Mouse (Mus musculus) T-helper 17 cell (primary cell): ENCODE measurements around the gene Kmt2d.

Source experiments
- in situ Hi-C, 2 experiments: fragments of 300-600 bp; cut with MboI, MseI; formaldehyde crosslinking; loops; 1 replicate in 1 of 2; 2 replicates in 1 of 2; pipeline ENCODE4 v1.15.1; 2025; ENCODE audit warnings: high pct_unique_total_duplicates in 2 of 2

Gene Kmt2d

GRCm38 (mm10) chr15:98887526-98887925, 16.5 kb upstream of the Kmt2d start:
- in situ Hi-C loops: no loop called here

- in situ Hi-C loops: no loop called here
Observed at GRCm38 (mm10) chr15:98886667-98887387, 15.8 kb upstream of the Kmt2d start.

- in situ Hi-C loops: loop anchor here in 1 of 2 experiments (5.0 kb wide), 1 partner anchor 48 kb away; the partner anchor contains the start of gene Tuba1b
Observed at GRCm38 (mm10) chr15:98884106-98884505, 13.1 kb upstream of the Kmt2d start.

- in situ Hi-C loops: loop anchor here in 1 of 2 experiments (5.0 kb wide), 1 partner anchor 49 kb away; the partner anchor contains the start of gene Tuba1b
Observed at GRCm38 (mm10) chr15:98883661-98884060, 12.7 kb upstream of the Kmt2d start.

GRCm38 (mm10) chr15:98881656-98882008, 10.6 kb upstream of the Kmt2d start:
- in situ Hi-C loops: loop anchor here in 1 of 2 experiments (5.0 kb wide), 1 partner anchor 51 kb away; the partner anchor contains the start of gene Tuba1b

GRCm38 (mm10) chr15:98880978-98881655, 10.1 kb upstream of the Kmt2d start:
- in situ Hi-C loops: loop anchor here in 1 of 2 experiments (5.0 kb wide), 1 partner anchor 51 kb away; the partner anchor contains the start of gene Tuba1b

- in situ Hi-C loops: no loop called here
Observed at GRCm38 (mm10) chr15:98877331-98877730, 6.3 kb upstream of the Kmt2d start.

GRCm38 (mm10) chr15:98871916-98872888, 1.2 kb upstream of the Kmt2d start:
- in situ Hi-C loops: no loop called here

GRCm38 (mm10) chr15:98870179-98871069, 580 bp downstream of the Kmt2d start:
- in situ Hi-C loops: no loop called here

- in situ Hi-C loops: loop anchor here in 1 of 2 experiments (5.0 kb wide), 1 partner anchor 37 kb away; the partner anchor contains the start of gene Prkag1
Observed at GRCm38 (mm10) chr15:98869342-98870178, 1.4 kb downstream of the Kmt2d start.

- in situ Hi-C loops: loop anchor here in 1 of 2 experiments (5.0 kb wide), 1 partner anchor 36 kb away; the partner anchor contains the start of gene Prkag1
Observed at GRCm38 (mm10) chr15:98868346-98869063, 2.5 kb downstream of the Kmt2d start.

- in situ Hi-C loops: loop anchor here in 1 of 2 experiments (5.0 kb wide), 1 partner anchor 35 kb away; the partner anchor contains the start of gene Prkag1
Observed at GRCm38 (mm10) chr15:98867321-98867720, 3.7 kb downstream of the Kmt2d start.

GRCm38 (mm10) chr15:98866501-98866900, 4.5 kb downstream of the Kmt2d start:
- in situ Hi-C loops: loop anchor here in 1 of 2 experiments (5.0 kb wide), 1 partner anchor 34 kb away; the partner anchor contains the start of gene Prkag1

GRCm38 (mm10) chr15:98865771-98866170, 5.2 kb downstream of the Kmt2d start:
- in situ Hi-C loops: loop anchor here in 1 of 2 experiments (5.0 kb wide), 1 partner anchor 33 kb away; the partner anchor contains the start of gene Prkag1

- in situ Hi-C loops: loop anchor here in 1 of 2 experiments (5.0 kb wide), 1 partner anchor 33 kb away; the partner anchor contains the start of gene Prkag1
Observed at GRCm38 (mm10) chr15:98864951-98865350, 6.1 kb downstream of the Kmt2d start.

GRCm38 (mm10) chr15:98863451-98863958, 7.5 kb downstream of the Kmt2d start:
- in situ Hi-C loops: no loop called here

- in situ Hi-C loops: no loop called here
Observed at GRCm38 (mm10) chr15:98861701-98862410, 9.1 kb downstream of the Kmt2d start.
